Mouse (Mus musculus) stomach, postnatal 0 days (tissue): ENCODE results near the gene Ankrd13b.

Experiments used
- CTCF ChIP-seq: IDR thresholded peaks from 2 replicates; pipeline ENCODE4 v1.5.1; 2016; ENCODE audit warnings: antibody characterized with exemption, low read depth, mild to moderate bottlenecking, moderate library complexity
- EP300 ChIP-seq: optimal IDR thresholded peaks from 2 replicates; pipeline ENCODE3; 2016; ENCODE audit warnings: antibody characterized with exemption

- TF ChIP-seq CTCF (no peak), EP300 (peak; percentile 41)
Observed at GRCm38 (mm10) chr11:77491502-77492291, 2.2 kb upstream of the Ankrd13b start.
